Mouse (Mus musculus) frontal cortex, postnatal 25 days (tissue): Measurements from ENCODE around the gene Tmem235.
A peak's percentile ranks its signal among the peaks of the same experiment; 100 is the strongest.

Experiments
- DNase-seq, 2 experiments: peaks; one replicate each; pipeline ENCODE4 v3.0.0; 2022; ENCODE audit warnings: low spot score in 2 of 2

Tmem235 gene

DNA sequence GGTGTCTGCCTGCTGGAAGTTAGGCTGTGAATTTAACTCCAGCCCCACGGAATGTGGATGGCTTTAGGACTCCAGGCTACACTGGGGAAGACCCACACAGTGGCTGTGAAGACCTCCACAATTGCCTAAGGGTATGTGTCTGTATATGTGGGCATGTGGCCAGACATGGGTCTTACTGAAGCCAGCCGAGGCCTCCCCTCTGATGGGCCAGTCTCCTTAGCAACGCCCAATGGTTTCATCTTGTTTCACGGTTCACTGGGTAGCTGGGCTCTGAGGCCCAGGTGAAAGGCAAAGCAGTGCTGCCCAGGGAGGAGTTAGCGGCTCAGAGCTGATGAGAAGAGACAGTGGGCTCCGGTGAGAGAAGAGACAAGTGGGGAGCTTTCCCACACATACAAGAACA lies 5.4 kb downstream of the Tmem235 start:
- no peak for DNase-seq

DNA sequence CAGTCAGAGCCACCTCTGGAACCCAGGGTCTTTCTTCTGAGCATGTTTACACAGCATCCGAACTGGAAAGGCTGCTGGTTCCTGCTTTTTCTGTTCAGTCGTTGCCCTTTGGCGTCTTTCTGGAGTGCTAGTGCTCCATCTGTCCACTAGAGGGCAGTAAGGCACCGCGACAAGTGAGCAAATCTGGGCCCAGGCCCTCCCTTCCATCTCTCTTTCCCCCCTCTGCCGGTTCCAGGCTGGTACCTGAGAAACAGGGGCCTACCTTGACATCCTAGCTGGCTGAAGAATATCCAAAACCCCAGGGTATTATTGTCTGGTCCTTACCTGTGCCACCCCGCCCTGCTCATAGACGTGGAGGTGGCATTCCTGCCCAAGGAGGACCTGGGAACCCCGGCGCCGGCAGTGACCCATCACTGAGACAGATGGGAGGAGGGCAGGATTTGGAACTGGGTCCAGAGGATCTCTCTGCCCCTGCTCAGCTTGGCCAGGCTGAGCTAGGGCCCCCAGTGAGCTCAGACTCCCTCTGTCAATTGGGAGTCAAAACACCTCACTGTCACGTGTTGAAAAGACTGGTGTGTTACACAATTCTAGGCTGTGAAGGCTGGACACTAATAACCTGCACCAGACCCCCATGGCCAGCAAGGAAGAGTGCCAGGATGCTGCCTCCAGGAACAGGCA lies 10.3 kb downstream of the Tmem235 start:
- peak; percentile 55 to 67 for DNase-seq

DNA sequence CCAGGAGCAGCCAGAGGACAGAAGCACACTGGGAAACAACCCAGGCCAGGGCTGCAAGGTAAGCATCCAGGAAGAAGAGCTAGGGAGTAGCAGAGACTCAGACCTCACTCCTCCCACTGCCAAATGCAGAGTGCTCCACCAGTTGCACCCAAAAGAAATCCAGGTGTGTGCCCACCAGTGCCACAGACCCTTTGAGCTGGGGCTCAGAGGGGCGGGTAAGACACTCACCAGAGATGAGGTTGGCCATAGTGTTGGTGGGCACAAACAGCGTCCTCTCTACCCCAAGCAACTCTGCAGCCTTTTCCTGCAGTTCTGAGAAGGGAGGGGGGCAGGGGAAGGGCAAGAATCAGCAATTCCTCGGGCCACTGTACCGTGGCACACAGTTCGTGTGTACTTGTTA lies 10.8 kb downstream of the Tmem235 start:
- no peak for DNase-seq

DNA sequence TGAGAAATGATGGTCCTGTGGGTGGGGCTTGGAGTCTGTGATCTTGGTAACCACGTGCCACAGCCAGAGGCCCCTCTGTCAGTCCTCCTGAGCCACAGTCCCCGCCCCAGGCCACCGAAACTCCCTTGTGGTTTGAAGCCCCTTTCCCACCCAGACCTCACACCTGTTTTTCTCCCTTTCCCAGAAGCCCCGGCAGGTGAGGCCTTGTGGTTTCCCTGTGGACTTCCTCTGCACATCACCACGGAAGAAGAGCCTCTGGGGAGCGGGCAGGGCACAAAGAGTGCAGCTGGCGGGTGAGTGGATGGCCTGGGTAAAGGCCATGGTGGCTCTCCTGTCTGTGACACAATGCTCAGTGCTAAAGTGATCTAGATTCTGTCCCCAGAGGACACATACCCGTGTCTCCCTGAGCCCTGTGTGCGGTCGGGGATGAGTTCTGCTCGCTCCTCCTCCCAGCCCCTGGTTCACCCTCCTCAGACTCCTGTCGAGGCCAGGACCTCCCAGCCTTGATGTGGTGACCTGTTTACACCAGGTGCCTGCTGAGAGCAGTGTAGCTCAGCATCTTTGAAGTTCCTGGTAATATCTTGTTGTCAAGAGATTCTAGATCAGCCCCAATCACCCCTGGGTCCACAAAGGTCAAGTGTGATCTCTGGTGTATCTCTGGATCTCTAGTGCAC lies 11.5 kb downstream of the Tmem235 start:
- no peak for DNase-seq

DNA sequence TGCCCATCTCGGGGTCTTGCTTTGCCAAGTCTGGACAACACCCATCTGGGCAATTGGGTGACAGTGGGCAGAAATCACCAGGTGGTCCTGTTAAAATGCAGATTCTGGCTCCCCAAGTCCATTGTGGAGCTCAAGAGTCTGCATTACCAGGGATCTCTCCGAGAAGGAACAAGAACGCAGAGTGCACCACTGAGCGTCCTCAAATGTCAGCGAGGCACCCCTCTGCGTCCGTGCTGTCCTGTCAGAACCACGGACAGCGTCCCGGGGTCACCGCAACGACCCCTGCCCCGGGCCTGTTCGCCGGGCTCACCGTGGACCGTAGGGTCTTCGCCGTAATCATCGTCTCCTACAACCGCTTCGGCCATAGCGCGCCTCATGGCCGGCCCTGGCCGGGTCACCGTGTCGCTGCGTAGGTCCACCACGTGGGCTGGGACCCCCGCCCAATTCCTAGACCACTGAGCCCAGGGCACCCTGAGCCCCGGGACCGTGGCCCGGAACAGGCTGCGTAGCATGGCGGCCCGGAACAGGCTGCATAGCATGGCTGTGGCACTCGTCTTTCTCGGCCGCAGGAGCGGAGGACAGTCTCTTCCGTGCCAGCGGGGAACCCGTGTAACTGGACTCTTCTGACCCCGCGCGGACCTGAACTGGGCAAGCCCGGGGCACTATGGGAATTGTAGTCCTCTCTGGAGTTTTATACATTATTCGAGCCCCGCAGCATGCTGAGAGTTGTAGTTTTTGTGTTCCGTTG lies 12.5 kb downstream of the Tmem235 start, which contains the start of gene Tha1:
Gene Tha1, minus strand, starts transcription at position 621 of the 748 bp plus-strand sequence.
- DNase-seq = peak; percentile 51 to 64

DNA sequence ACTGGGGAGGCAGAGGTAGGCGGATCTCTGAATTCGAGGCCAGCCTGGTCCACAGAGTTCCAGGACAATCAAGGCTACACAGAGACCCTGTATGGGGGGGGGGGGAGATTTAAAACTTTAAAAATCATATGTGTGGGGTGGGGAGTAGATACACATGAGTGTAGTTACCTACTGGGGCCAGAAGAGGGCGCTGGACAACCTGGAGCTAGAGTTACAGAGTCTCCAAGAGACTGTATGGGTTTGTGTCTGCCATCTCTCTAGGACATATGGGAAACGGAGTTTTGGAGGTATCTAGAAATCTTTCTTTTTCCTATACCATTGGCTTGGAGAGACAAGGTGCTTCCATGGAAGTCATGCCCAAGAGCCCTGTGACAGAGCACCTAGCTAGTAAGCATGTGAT lies 13.9 kb downstream of the Tmem235 start:
- DNase-seq = no peak

DNA sequence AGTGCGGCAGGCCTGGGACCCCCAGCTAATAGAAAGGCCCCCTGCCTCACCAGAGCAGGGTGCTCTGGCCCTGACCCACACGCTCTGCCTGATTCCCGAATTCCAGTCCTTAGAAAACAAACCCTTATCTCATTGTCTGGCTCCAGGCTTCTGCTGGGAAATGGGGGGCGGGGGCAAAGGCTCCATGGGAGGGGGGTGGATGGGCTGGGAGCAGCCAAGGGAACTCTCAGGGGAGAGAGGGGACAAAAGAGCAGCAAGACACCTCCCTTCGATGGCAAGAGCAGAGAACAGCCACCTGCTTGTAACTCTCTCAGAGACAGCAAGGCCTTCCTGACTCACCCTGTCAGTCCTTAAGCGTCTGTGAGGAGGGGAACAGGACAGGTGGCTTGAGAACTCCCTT lies 15.1 kb downstream of the Tmem235 start:
- DNase-seq = no peak

DNA sequence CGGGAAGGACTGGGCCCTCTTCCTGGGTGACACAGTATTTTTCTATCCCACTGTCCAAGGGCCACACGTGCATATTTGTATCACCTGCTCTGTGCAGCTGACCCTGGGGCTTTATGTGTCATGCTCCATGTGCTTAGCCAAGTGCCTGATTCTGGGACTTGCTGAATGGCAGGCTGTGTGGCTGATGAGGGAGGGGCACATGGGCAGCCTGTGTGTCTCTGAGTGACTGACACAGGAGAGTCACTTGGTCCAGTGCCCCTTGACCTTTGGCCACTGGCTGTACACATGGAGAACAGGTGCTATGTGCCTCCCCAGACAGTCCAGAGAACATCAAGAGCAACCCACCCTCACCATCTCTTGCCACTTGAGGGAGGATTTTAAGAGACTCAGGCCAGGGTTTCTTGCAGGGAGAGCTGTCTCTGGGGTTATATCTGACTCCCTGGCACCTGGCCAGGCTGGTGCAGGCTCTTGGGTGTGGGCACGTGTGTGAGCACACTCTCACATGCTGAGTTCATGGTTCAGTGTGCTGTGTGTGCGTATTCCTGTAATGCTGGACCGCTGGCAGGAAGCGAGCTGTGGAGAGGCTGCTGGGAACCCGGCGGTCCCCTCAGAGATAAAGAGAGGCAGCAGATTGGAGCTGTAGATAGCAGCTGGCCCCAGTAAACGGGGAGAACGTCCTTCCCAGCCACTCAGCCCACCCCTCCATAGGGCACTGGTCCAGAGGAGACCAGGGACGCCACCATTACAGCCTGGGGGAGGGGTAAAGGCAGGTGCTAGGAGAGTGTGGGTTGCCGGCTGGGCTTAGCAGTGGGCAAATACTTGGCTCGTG lies 17.6 kb downstream of the Tmem235 start:
- no peak for DNase-seq

DNA sequence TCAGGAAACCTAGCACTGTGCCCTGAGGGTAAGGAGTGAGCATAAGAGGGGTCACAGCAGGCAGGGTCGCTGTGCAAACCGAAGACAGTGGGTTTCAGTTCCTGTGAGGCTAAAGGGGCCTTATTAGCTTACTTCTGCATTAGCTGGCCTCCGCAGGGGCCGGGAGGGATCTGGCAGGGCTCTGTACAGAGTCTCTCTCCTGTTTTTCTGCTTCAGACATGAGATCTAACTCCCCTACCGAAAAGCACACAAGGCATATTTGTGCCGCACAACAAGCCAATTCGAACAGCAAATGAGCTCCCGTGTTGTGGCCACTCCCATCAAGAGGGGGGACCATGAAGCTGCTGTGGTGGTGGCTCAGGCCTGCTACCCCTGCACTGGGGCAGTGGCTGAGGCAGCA lies 18.3 kb downstream of the Tmem235 start:
- DNase-seq = no peak

DNA sequence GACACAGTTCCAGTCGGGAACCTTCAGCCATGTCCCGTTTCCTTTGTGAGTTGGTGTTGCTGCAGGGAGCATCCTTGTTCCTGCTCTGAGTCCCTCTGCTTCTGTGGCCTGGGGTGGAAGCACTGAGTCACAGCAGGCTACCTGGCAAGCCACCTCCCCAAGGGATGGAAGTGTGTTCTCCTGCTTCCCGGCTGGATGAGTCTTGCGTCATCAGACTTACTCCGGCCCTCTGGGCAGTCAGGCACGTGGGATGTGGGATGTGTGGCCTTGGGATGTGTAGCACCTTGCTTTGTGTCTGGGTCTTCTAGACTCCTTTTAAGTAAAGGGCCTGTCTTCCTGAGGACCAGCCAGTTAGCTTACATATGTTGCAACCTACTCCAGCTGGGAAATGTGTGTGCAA lies 19.1 kb downstream of the Tmem235 start:
- no peak for DNase-seq

DNA sequence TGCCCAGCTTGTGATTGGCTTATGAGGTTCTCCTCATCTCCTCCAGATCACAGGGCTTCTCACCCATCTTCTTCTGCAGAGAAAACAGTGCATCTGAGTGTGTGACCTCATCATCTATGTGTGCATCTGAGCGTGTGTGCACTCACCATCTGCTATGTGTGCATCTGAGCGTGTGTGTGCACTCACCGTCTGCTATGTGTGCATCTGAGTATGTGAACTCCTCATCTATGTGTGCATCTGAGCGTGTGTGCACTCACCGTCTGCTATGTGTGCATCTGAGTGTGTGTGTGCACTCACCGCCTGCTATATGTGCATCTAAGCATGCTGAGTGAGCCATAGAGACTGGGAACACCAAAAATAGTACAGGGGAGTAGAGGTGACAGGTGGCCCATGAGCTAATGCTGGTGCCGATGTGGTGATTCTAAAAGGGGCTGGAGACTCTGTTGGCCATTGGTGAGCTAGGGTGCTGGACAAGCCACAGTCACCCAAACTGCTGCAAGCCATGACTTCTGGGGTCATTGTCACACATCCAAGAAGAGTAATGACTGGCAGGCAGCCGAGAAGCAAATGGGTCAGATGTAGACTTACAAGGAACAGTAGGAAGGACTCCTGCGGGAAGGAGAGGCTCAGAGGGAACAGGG lies 19.9 kb downstream of the Tmem235 start:
- DNase-seq = no peak

DNA sequence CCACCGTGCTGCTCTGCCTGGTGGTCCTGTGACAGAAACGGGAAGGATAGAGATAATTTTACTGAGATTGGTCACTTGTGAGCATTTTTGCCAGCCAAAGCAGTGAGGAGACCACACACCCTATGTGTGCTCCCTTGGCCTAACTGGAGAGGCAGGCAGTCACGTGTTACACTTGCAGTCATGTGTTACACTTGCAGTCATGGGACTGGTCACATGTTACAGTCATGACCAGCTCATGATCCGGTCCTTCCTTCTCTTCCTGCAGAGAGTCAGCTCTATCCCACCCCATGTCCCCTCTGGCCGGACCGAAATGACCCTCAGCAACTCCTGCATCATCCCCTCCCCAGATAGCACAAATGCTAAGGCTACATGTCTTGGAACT lies 20.4 kb downstream of the Tmem235 start:
- no peak for DNase-seq

DNA sequence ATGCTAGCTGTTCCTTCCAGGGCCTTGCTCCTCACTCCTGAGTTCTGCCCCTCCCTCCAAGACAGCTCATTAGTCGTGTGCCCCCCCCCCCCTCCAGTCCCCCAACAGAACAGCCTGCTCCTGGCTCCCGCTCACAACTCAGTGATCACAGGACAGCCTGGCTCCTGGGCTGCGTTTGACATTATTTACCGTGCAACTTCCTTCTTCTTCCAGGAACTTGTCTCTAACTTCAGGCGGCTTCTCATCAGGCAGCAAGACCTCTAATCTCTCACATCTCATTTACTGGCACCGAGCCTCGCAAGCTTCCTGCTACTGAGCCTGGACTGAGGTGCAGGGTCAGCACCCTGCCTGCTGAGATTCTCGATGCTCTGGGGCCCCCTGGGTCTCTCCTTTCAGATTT lies 21.2 kb downstream of the Tmem235 start:
- no peak for DNase-seq

DNA sequence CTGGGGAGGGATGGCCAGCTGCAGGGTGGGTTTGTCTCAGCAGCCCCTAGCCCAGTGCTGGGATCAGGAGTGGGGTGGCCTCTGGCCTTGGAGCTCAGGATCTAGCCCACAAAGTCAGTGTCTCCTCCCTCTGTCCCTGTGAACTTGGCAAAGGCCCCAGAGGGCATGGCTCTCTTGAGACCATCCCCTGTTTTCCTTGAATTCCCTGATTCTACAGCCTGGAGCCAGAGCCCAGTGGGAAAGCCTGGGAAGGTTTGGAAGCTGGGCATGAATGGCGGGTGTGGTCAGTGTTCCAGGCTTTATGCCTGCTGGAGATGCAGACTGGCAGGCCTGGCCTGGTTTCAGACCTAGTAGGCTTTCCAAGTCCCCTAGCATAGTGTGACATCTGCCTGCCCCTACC lies 21.7 kb downstream of the Tmem235 start:
- no peak for DNase-seq

DNA sequence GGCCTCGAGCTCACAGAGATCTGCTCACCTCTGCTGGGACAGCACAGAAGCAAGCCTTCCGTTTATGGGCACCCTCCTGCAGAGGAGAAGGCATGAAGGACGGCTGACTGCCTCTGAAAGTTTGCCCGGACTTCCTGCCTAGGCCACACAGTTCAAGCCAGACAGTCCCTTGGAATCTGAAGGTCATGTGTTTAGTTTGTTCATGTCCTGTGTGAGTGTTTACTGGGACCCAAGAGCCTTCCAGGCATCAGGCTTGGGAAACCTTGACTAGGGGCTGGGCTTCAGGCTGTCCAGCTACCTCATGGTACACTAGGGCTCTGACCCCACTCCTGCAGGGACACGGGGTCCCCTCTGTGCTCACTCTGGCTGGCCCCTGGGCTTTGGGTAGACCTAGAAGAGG lies 25.4 kb downstream of the Tmem235 start:
- no peak for DNase-seq

DNA sequence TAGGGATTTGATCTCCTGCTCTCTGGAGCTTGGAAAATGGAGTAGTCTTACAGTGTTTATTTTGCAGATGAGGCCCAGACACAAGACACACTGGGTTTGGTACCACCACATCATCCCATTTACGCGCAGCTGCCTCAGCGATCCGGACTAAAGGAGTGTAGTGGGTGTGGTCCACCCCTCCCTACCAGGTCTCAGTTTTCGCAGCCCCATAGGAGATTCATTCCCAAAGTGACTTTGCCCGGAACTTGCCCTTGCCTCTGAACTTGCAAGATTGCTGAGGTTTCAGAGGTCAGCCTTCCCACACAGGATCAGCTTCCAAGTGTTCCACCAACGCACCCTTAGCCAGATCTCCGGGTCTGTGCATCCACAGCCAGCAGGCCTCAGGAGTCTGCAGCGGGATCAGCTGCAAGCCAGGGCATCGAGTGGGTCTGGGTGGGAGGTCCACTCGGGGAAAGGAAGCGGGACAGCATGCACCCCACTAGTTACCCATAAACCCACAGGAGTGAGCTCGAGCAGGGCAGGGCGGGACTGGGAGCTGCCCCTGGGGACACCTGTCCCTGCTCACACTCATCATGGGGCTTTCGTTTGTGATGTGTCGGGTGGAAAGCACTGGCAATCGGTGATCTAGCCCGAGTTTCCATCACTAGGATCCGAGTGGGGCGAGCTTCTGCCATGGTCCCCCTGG lies 27.8 kb downstream of the Tmem235 start:
- DNase-seq = no peak

DNA sequence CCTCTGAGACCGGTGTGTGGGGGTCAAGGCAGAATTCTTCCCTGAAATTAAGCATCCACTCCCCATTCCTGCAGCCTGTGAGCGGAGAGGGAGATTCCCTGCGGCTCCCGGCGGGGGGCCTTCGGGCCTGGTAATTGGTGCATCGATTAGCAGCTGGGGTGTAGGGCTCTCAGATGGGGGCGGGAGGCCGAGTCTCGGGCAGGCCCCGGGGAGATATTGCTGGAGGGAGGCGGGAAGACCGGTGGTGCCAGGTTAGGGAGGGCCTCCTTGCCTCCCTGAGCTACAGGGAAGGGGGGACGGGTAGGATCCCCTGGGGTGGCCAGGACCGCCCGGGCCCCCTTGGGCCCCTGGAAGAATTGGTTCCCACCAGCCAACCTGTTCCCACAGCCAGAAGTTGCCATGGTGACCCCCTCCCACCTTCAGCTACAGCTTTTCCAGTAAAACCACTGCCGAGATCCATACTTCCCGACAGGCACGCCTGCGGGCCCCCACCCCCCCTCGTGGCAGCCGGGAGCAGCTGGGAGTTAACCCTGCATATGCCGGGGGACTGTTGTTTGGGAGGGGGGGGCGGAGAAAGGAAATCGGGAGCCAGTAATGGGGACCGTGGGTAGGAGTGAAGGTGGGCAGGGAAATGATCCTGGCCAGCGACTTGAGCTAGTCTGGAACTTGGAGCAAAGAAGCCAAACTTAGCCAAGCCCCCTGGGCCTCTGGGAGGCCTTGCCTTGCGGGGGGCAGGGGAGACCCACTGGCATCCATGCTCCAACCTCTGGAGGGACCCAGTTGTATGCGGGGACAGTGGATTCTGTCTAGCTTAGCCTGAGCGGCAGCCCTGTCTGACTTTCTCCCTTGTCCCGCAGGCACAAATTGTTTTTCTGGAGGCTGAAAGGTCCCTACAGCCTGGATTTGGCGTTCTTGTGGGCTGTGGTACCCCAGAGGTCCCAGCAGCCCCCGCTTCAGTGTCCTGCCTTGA lies 28.6 kb downstream of the Tmem235 start:
- no peak for DNase-seq

DNA sequence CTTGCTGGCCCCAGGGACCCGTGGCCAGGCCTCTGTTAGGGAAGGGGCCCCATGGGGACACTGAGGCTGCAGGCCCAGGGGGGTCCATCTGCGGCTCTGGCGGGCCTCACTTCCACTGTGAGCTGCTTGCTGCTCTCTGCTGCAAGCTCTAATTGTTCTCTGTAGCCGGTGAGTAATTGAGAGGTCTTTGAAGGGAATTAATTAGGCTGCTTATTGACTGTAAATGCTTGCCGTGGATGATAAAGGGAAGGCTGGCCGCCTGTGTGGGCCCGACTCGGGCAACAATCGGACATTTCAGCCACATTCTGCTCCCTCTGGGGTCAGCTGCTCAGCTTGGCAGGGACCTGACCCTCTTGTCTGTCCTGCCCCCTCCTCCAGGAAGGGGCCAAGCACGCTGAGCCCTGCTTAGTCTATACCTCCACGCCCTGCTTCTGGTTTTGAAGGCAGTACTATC lies 29.4 kb downstream of the Tmem235 start:
- no peak for DNase-seq

DNA sequence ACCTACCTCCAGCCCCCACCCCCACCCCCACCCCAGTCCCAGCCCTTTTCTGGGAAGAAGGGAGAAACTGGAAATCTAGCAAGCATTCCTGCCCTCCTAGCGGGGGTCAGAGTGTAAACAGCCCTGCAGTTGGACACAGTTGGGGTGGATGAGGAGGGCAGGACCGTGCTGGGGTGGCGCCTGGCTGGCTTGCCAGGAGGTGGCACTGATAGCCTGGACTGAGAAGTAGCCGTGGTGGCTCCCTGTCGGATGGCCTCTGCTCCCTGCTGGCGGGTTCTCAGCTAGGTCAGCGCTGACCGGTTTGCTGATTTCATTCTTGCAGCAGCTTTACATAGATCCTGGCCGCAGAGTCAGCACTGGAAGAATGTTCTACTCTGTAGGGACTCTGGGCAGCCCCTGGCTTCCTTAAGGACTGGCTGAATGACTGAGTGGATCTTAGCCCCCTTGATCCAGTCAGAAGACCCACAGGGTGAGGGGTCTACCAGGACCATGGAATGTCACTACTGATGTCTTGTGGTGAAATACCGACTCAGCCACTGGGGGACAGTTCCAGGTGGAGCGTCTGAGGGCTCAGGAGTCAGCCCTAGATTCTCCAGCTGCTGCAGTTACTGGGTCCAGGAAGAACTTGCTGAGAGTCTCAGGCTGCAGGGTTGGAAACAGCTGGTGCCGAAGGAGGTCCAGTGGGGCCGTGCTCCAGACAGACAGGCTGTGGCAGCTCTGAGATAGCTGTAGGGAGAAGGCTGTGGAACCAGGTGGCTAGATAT lies 30.1 kb downstream of the Tmem235 start:
- no peak for DNase-seq
